Mouse (Mus musculus) limb, embryonic 10.5 days (tissue): ENCODE data around the gene Sars2. TPM values are rescaled to one million over a fixed set of nuclear protein-coding genes. Genes with fewer than 3 reads are reported as not detected.

Experiments used
- DNase-seq: peaks from one replicate; pipeline ENCODE4 v3.0.0-alpha.2; 2017; ENCODE audit warnings: low spot score
- H3K27ac ChIP-seq: fragments of 300-500 bp; sonication (generic); 2 replicates; pipeline ENCODE4 v1.5.1; 2016; ENCODE audit warnings: mild to moderate bottlenecking
- H3K27me3 ChIP-seq: fragments of 300-500 bp; sonication (generic); 2 replicates; pipeline ENCODE4 v1.6.1; 2016; ENCODE audit warnings: low read depth, mild to moderate bottlenecking; ENCODE audit not compliant: poor library complexity, severe bottlenecking
- H3K36me3 ChIP-seq: fragments of 300-500 bp; sonication (generic); 2 replicates; pipeline ENCODE4 v1.6.1; 2016; ENCODE audit warnings: mild to moderate bottlenecking, moderate library complexity
- H3K4me1 ChIP-seq: fragments of 300-500 bp; sonication (generic); 2 replicates; pipeline ENCODE4 v1.6.1; 2016
- H3K4me3 ChIP-seq: fragments of 300-500 bp; sonication (generic); 2 replicates; pipeline ENCODE4 v1.5.1; 2016; ENCODE audit warnings: mild to moderate bottlenecking, moderate library complexity
- H3K9me3 ChIP-seq: fragments of 300-500 bp; sonication (generic); replicated peaks from 2 replicates; pipeline ENCODE4 v1.6.1; 2016; ENCODE audit warnings: mild to moderate bottlenecking
- WGBS: fragments of 180-500 bp; shearing (Covaris S2); methylation state at CpG from one replicate; pipeline ENCODE4 v1.1.7; 2016; 5-methylcytosine and 5-hydroxymethylcytosine counted together
- polyA plus RNA-seq: library from polyadenylated mRNA; unstranded; fragments of >200 nt; fragmentation: Nextera tagmentation; extraction: Ambion mirVana; gene quantifications from 2 replicates; pipeline ENCODE4 v1.2.1, GENCODE M21; 2016

The Sars2 gene
- polyA plus RNA-seq, 1 experiment from 2014 or later, result 43.9 TPM

- H3K36me3 ChIP-seq, result peaks cover 64% of the 10 kb centered on the region
These were observed 6.1 kb upstream of the Sars2 start for GRCm38 (mm10) chr7:28735701-28736100.

GRCm38 (mm10) chr7:28739829-28740228, 2.0 kb upstream of the Sars2 start:
- Histone ChIP-seq H3K27me3 (no peaks in the 10 kb centered on the region), H3K4me3 (no peak overlapping the region), H3K9me3 (no peaks in the 10 kb centered on the region), H3K36me3 (peaks cover 64% of the 10 kb centered on the region), H3K4me1 (peaks cover 13% of the 10 kb centered on the region), H3K27ac (no peak overlapping the region)
- DNase-seq, result no peak
- WGBS, result 96% methylated on average over 21 of the region's 21 CpGs

More at GRCm38 (mm10) chr7:28735701-28736100, 6.1 kb upstream of the Sars2 start:
- WGBS, result 78% methylated on average over 6 of the region's 6 CpGs
- Histone ChIP-seq H3K4me1 (peaks cover 17% of the 10 kb centered on the region), H3K4me3 (no peak overlapping the region), H3K27me3 (peaks cover 18% of the 10 kb centered on the region; the same call in 1 of the 2 replicates), H3K27ac (no peak overlapping the region), H3K9me3 (no peaks in the 10 kb centered on the region)
- no peak for DNase-seq

- Histone ChIP-seq H3K36me3 (peaks cover 65% of the 10 kb centered on the region), H3K9me3 (no peaks in the 10 kb centered on the region), H3K27me3 (no peaks in the 10 kb centered on the region), H3K27ac (peak overlapping the region; percentile 95), H3K4me1 (peaks cover 13% of the 10 kb centered on the region), H3K4me3 (peak overlapping the region; percentile 73)
- WGBS, result 46% methylated on average over 9 of the region's 9 CpGs
- no peak for DNase-seq
These were observed 843 bp upstream of the Sars2 start for GRCm38 (mm10) chr7:28740949-28741348.

GRCm38 (mm10) chr7:28741368-28741708, 454 bp upstream of the Sars2 start:
- Histone ChIP-seq H3K27ac (peak overlapping the region; percentile 95), H3K4me1 (peaks cover 13% of the 10 kb centered on the region), H3K4me3 (peak overlapping the region; percentile 73), H3K36me3 (peaks cover 65% of the 10 kb centered on the region), H3K27me3 (no peaks in the 10 kb centered on the region), H3K9me3 (no peaks in the 10 kb centered on the region)
- DNase-seq, result no peak
- WGBS, result 2% methylated on average over 13 of the region's 13 CpGs

DNA sequence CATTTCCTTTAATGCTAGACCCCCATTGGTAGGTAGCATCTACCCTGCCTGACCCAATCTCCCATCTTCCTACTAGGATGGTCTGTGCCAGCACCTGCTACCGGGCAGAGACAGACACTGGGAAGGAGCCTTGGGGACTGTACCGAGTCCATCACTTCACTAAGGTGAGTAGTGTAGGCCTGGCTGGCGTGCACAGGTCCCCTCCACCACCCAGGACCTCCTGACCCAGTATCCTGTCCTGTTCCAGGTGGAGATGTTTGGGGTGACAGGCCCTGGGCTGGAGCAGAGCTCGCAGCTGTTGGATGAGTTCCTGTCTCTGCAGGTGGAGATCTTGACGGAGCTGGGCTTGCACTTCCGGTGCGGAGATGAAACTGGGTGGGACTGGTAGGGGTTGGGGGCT, 8.1 kb downstream of the Sars2 start:
- H3K4me3 ChIP-seq, result no peak overlapping the region
- WGBS, result 93% methylated on average over 7 of the region's 7 CpGs
- no peaks in the 10 kb centered on the region for H3K27me3 ChIP-seq
- DNase-seq, result no peak
- H3K9me3 ChIP-seq, result no peaks in the 10 kb centered on the region
- 0 out of 2 replicates have a peak, but pooled peaks cover 3% of the 10 kb centered on the region for H3K4me1 ChIP-seq
- H3K27ac ChIP-seq, result no peak overlapping the region
- peaks cover 87% of the 10 kb centered on the region for H3K36me3 ChIP-seq

DNA sequence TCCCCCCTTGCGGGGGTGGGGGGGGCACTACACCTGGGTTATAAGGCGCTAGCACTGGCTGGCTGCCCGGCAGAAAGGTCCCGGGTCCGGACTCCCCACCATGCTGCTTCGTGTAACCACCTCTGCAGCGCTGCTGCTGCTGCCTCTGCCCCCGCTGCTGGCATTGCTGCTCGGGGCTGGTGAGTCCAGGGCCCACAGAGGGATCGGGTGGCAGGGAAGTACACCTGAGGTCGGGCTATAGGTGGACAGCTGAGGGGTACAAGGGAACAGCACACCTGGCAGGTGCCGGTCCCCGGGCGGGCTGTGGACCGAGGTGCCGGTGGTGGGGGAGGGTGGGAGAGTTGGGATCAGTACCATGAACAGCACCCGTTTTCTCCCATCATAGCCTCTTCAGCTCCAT, 14.3 kb downstream of the Sars2 start, which contains the start of gene Ccer2:
Ccer2 (plus strand) TSS at position 96 of the 400 bp plus-strand sequence.
- Histone ChIP-seq H3K9me3 (no peaks in the 10 kb centered on the region), H3K27me3 (peaks cover 24% of the 10 kb centered on the region), H3K4me1 (peaks cover 10% of the 10 kb centered on the region), H3K27ac (no peak within 1 kb of the TSS), H3K36me3 (peaks cover 64% of the 10 kb centered on the region), H3K4me3 (peak within 1 kb of the TSS; percentile 25; the same call in 1 of the 2 replicates)
- DNase-seq, result peak; percentile 47
- WGBS, result 4% methylated on average over 17 of the region's 17 CpGs

GRCm38 (mm10) chr7:28758623-28759022, 16.8 kb downstream of the Sars2 start:
- H3K4me1 ChIP-seq, result peaks cover 10% of the 10 kb centered on the region
- 85% methylated on average over 13 of the region's 13 CpGs for WGBS
- no peaks in the 10 kb centered on the region for H3K9me3 ChIP-seq
- H3K27ac ChIP-seq, result no peak overlapping the region
- H3K4me3 ChIP-seq, result no peak overlapping the region
- peaks cover 61% of the 10 kb centered on the region for H3K36me3 ChIP-seq
- H3K27me3 ChIP-seq, result peaks cover 24% of the 10 kb centered on the region
- no peak for DNase-seq

- 93% methylated on average over 9 of the region's 9 CpGs for WGBS
- DNase-seq, result no peak
- H3K9me3 ChIP-seq, result no peaks in the 10 kb centered on the region
- H3K36me3 ChIP-seq, result peaks cover 51% of the 10 kb centered on the region
- peaks cover 16% of the 10 kb centered on the region for H3K4me1 ChIP-seq
- peaks cover 5% of the 10 kb centered on the region for H3K27me3 ChIP-seq
- no peak overlapping the region for H3K4me3 ChIP-seq
- no peak overlapping the region for H3K27ac ChIP-seq
These were observed 20.1 kb downstream of the Sars2 start for GRCm38 (mm10) chr7:28761907-28762306.

GRCm38 (mm10) chr7:28765211-28765610, 23.4 kb downstream of the Sars2 start:
- no peak for DNase-seq
- Histone ChIP-seq H3K9me3 (no peaks in the 10 kb centered on the region), H3K4me3 (peak overlapping the region; percentile 83), H3K4me1 (peaks cover 27% of the 10 kb centered on the region), H3K27ac (no peak overlapping the region), H3K36me3 (peaks cover 29% of the 10 kb centered on the region), H3K27me3 (no peaks in the 10 kb centered on the region)
- 86% methylated on average over 6 of the region's 6 CpGs for WGBS

DNA sequence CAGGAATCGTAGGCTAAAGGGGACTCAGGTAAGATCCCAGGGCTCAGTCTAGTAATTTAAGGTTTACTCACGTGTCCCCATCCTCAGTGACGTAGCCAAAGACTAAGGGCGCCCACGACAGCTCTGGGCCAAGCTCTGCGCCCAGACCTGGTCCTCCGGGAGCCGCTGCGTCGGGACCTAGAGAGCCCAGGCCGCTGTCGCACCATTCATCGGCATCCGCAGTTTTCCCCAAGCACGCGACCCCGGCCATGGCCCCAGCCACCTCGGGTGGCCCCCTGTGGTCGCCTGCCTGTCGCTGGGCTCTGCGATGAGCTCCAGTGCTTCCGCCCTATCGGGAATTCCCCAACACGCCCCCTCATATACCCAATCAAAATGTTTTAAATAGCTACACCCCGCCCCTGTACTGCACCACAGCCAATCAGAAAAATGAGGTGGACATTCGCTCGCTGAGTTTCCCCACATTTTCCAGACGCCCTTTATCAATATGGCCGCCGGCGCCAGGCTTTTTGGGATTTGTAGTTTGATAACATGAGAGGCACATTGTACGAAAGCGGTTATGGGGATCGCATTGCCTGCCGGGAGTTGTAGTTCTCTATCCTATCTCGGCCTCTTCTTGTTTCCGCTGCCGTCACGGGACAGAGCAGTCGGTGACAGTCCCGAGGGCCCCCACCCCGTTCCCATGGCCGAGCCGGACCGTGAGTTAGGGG, 24.5 kb downstream of the Sars2 start, which contains the start of gene Sirt2:
Sirt2 (plus strand) TSS at position 563 of the 707 bp plus-strand sequence.
- Histone ChIP-seq H3K4me1 (peaks cover 27% of the 10 kb centered on the region), H3K27ac (peak within 1 kb of the TSS; percentile 81), H3K36me3 (peaks cover 17% of the 10 kb centered on the region), H3K27me3 (no peaks in the 10 kb centered on the region), H3K9me3 (no peaks in the 10 kb centered on the region), H3K4me3 (peak within 1 kb of the TSS; percentile 83)
- peak; percentile 91 for DNase-seq
- under 1% methylated on average over 45 of the region's 45 CpGs for WGBS

GRCm38 (mm10) chr7:28766910-28767309, 25.1 kb downstream of the Sars2 start:
- Histone ChIP-seq H3K9me3 (no peaks in the 10 kb centered on the region), H3K4me1 (peaks cover 27% of the 10 kb centered on the region), H3K27ac (peak overlapping the region; percentile 78), H3K36me3 (peaks cover 12% of the 10 kb centered on the region), H3K4me3 (peak overlapping the region; percentile 83), H3K27me3 (no peaks in the 10 kb centered on the region)
- 8% methylated on average over 14 of the region's 14 CpGs for WGBS
- no peak for DNase-seq

- 67% methylated on average over 7 of the region's 7 CpGs for WGBS
- no peak for DNase-seq
- Histone ChIP-seq H3K4me3 (peak within 1 kb of the TSS; percentile 83), H3K36me3 (peaks cover 12% of the 10 kb centered on the region), H3K4me1 (peaks cover 27% of the 10 kb centered on the region), H3K27me3 (no peaks in the 10 kb centered on the region), H3K9me3 (no peaks in the 10 kb centered on the region), H3K27ac (peak within 1 kb of the TSS; percentile 81)
These were observed 25.7 kb downstream of the Sars2 start, which contains the start of gene Nfkbib for GRCm38 (mm10) chr7:28767462-28767965. TSS of gene Nfkbib (minus strand) at chr7:28767512.

DNA sequence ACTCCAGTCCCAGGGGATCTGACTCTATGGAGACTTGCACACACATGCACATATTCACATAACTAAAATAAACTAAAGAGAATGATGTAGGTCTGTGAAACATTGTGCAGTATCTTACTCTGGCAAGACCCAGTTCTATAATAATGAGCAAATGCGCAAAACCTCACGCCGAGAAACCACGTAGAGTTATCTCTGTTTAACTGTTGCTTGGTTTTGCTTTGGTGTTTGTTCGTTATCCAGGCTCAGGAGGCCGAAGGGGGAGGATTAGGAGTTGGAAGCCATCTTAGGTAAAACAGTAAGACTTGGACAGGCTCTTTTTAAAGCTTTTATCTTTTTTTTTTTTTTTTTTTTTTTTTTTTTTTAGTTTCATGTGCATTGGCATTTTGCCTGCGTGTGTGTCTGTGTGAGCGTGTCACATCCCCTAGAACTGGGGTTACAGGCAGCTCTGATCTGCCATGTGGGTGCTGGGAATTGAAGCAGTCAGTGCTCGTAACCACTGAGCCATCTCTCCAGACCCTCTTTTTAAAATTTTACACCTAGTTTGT, 27.7 kb downstream of the Sars2 start:
- Histone ChIP-seq H3K36me3 (peaks cover 21% of the 10 kb centered on the region), H3K4me3 (no peak overlapping the region), H3K27ac (no peak overlapping the region), H3K27me3 (no peaks in the 10 kb centered on the region), H3K4me1 (peaks cover 27% of the 10 kb centered on the region), H3K9me3 (no peaks in the 10 kb centered on the region)
- DNase-seq, result no peak
- 95% methylated on average over 9 of the region's 9 CpGs for WGBS
